Mouse (Mus musculus): Measurements from ENCODE around the gene Erich6. TPM values are rescaled to one million over a fixed set of nuclear protein-coding genes. Genes with fewer than 3 reads are reported as not detected.
"Not testable (repeated sequence)": the region's sequence is repeated elsewhere in the genome, so short reads cannot be mapped to it uniquely, and the experiment has no call there.

Erich6 gene
- total RNA-seq, 1 experiment from 2014 or later = not detected

DNA sequence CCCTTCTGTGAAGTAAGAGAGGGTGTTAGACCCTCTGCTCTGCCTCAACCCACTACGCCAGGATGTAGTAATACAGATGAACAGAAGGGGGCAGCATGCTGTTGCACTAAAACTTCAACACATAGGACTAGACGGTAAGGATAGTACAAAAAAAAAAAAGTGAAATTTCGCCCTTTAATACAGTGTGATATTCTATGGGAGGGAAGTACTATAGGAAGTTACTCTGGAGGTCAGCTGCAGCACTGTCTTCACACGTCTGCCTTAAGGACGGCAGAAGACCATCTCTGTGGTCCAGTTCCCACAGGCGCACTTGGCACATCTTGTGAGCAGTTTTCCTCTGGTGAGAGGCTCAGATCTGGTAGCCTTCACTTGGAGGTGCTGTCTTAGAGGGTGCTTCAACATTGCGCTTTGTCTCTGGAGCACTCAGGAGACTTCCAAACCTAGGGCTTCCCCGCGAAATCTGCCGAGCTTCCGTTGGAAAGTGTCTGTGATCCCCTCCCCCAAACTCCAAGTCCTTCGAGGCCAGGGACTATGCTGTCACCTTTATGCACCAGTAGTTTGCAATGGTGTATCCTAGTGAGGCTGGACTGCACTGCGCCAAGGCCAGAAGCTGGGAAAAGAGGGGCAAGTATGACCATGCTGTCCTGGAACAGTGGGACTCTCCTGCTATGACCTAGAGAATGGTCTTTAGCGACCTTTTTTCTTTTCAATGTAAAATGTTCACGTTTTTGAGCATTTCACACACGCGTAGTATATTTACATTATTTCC lies 18.5 kb upstream of the Erich6 start:
- peak; percentile 78 to 80 for ATAC-seq (replicated peaks in 1 of 2; ENCODE audit: insufficient read depth in 1 of 2, low FRiP score in 2 of 2, low TSS enrichment in 1 of 2, low read depth in 1 of 2, poor library complexity in 2 of 2, severe bottlenecking in 2 of 2)

DNA sequence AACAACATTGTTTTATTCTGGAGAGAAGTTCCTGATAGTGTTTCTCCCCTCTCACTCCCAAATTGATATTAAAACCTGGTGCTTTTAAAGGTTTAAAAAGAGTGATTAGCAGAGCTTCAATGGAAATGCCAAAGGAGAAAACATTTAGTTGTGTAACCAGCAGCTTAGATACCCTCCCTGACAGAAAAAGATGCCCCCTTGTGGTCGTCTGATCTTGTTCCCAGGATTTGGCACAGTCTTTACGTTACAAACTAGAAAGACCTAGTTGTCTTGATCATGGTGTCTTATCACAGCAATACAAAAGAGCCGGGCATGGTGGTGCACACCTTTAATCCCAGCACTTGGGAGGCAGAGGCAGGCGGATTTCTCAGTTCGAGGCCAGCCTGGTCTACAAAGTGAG lies 16.9 kb upstream of the Erich6 start:
- ATAC-seq (replicated peaks in 1 of 2; ENCODE audit: insufficient read depth in 1 of 2, low FRiP score in 2 of 2, low TSS enrichment in 1 of 2, low read depth in 1 of 2, poor library complexity in 2 of 2, severe bottlenecking in 2 of 2) = no peak

DNA sequence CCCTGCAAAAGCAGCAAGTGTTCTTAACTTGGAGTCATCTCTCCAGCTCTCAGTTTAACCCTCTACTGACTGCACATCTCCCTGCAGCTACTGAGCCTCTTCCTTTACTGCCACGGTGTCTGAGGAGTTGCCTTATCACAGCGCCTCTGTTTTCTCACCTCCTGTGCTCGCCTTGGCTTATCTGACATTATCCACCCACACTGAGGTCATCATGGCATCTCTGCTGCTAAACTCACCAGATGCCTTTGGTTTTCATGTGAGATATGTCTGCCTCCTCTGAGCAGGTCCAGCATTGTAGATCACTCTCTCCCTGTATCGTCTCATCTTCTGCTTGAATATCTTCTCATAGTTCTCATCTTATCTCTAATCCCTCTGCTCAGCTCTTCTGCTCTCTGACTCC lies 13.3 kb upstream of the Erich6 start:
- no peak for ATAC-seq (replicated peaks in 1 of 2; ENCODE audit: insufficient read depth in 1 of 2, low FRiP score in 2 of 2, low TSS enrichment in 1 of 2, low read depth in 1 of 2, poor library complexity in 2 of 2, severe bottlenecking in 2 of 2)

DNA sequence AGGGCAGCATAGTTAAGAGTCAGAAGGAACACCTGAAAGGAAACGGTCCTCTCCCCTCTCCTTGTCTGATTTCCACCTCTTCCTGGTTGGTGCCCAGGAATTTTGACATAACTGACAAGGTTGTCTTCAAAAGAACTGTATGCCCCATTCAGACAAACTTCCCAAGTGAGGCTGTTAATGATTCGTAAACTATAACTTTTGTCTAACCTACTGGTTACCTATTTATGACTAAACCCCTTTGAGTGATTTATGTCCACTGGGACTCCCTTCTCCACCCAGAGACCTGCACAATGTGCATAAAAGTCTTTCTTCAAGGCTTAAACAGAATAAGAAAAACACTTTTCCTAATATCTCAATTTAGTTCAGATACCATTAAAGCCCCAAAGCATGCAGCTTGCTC lies 10.2 kb upstream of the Erich6 start:
- ATAC-seq (replicated peaks in 1 of 2; ENCODE audit: insufficient read depth in 1 of 2, low FRiP score in 2 of 2, low TSS enrichment in 1 of 2, low read depth in 1 of 2, poor library complexity in 2 of 2, severe bottlenecking in 2 of 2) = no peak

DNA sequence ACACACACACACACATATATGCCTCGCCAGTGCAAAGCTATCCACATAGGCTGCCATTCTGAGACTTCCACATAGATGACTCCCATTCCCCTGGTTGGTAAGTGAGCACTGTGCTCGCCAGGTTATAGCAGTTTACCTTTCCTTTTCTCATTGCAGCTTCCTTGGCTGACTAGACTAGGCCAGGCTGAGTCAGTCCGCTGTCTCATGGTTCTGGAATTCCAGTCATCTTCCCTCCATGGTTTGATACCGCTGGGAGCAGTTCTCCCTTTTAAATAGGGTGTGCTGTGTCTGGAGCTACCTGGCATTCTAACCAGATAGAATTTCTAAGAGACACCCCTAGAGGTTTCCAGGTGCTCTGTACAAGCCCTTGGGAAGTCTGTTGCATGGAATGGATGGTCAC lies 9.2 kb upstream of the Erich6 start:
- ATAC-seq (replicated peaks in 1 of 2; ENCODE audit: insufficient read depth in 1 of 2, low FRiP score in 2 of 2, low TSS enrichment in 1 of 2, low read depth in 1 of 2, poor library complexity in 2 of 2, severe bottlenecking in 2 of 2) = no peak

DNA sequence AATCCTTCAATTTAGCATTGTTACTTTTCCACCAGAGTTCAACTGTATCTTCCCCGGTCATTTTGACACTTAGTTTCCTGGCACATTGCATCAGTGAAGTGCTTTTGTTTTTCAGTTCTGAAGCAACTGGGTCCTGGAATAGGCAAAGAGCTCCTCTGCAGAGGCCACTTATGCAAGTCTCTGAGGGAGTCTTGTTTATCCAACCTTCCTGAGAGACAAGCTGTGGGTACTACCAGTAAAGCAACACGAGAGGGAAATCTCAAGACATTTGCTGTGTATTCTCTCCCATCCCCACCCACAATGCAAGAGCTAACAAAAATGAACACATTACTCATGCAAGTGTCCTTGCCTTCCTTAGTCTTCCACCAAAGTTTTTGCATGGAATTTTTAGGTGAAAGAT lies 5.3 kb downstream of the Erich6 start:
- no peak for ATAC-seq (replicated peaks in 1 of 2; ENCODE audit: insufficient read depth in 1 of 2, low FRiP score in 2 of 2, low TSS enrichment in 1 of 2, low read depth in 1 of 2, poor library complexity in 2 of 2, severe bottlenecking in 2 of 2)

DNA sequence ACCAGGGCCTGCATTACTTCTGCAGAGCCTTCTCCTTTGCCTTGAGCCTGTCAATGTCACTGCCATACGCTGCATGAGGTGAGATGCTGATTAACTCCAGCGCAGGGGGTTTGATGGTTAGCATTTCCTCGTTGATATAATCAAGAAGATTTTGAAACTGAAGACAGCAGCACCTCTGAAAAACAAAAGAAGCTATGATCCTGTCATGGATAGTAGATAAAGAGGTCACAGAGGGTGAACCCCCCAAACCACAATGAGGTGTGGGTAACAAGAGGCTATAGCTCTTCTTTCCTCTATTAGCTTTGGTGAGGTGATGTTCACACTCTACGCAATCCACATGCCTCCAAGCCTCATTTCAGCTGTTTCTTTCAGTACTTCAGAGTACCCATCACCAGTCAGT lies 12.0 kb downstream of the Erich6 start:
- ATAC-seq (replicated peaks in 1 of 2; ENCODE audit: insufficient read depth in 1 of 2, low FRiP score in 2 of 2, low TSS enrichment in 1 of 2, low read depth in 1 of 2, poor library complexity in 2 of 2, severe bottlenecking in 2 of 2) = no peak

DNA sequence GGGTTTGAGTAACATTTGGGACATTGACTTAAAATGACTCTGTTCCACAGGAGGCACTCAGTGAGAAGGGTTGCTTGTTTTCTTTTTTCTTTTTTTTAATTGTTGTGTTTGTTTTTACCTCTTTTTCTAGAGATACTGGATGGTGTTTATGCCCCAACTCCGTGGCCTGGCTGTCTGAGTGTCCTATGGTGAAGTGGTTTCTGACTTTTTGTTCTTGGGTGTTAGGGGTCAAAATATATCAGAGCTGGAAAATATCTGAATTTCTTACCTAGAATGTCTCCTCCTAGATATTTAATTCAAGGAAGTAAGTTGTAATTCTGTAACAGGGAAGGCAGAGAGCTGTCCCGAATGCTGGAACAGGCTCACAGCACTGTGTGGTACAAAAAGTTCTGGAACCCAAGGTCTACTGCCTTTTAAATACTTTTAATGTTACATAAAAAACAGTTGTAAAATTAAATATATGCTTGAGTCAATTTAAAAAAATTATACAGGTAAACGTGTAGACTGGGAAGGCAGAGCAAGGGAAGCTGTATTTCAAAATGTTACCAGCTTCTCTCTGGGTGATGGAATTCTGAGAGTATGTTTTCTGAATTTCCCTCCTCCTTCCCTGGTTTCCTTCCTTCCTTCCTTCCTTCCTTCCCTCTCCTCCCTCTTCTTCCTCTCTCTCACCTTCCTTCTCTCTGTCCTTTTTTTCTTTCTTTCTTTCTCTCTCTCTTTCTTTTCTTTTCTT lies 14.2 kb downstream of the Erich6 start:
- ATAC-seq (replicated peaks in 1 of 2; ENCODE audit: insufficient read depth in 1 of 2, low FRiP score in 2 of 2, low TSS enrichment in 1 of 2, low read depth in 1 of 2, poor library complexity in 2 of 2, severe bottlenecking in 2 of 2) = no peak

DNA sequence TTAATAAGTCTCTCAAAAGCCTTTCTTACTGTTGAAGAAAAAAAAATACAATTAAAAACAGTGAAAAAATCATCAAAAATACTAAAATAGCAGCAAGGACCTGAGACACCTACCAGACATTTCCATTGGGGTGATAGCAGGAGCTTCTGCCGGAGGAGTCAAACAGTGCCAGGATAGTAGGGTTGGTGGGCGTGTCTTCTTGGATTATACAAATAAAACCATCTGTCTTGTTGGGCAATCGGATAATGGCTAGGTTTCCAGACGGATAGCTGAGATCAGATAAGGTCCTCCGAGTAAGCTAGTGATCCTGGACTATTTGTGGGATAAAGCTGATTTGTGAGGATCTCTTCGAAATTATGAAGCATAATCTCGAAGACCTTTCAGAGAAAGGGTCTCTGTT lies 15.9 kb downstream of the Erich6 start:
- ATAC-seq (replicated peaks in 1 of 2; ENCODE audit: insufficient read depth in 1 of 2, low FRiP score in 2 of 2, low TSS enrichment in 1 of 2, low read depth in 1 of 2, poor library complexity in 2 of 2, severe bottlenecking in 2 of 2) = no peak

DNA sequence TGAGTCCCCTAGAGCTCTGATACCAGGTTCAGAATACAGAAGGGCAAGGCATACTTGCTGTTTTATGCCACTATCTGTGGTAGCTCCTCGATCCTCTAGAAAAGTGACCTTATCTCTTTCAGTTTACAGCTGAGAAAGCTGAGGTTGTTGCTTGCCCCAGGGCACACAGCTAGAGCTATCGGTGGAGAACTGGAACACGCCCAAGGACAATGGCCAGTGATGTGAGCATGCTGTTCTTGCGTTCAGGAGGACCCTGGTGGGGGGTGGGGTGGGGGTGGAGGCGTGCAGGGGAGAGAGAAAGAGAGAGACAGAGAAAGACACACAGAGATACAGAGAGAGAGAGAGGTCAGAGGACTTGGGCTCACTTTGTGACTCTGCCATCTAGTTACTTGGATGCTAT lies 27.0 kb downstream of the Erich6 start:
- ATAC-seq (replicated peaks in 1 of 2; ENCODE audit: insufficient read depth in 1 of 2, low FRiP score in 2 of 2, low TSS enrichment in 1 of 2, low read depth in 1 of 2, poor library complexity in 2 of 2, severe bottlenecking in 2 of 2) = no peak

DNA sequence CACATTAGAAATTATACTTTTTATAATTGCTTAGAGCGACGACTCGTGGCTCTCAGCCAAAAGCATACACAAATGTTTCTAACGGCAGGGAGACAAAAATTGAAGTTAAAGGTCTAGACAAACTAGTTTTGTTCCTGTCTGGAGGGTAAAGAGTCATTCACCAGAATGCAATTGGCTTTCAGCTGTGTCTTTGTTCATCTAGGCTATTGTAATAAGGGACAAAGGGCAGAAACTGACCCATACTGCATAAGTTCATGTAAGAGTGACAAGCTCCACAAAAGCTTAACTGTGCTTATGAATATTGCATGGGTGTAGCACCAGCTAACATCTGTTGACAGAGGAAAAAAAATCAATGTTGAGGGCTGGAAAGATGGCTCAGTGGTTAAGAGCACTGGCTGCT lies 28.5 kb downstream of the Erich6 start:
- ATAC-seq (replicated peaks in 1 of 2; ENCODE audit: insufficient read depth in 1 of 2, low FRiP score in 2 of 2, low TSS enrichment in 1 of 2, low read depth in 1 of 2, poor library complexity in 2 of 2, severe bottlenecking in 2 of 2) = no peak

DNA sequence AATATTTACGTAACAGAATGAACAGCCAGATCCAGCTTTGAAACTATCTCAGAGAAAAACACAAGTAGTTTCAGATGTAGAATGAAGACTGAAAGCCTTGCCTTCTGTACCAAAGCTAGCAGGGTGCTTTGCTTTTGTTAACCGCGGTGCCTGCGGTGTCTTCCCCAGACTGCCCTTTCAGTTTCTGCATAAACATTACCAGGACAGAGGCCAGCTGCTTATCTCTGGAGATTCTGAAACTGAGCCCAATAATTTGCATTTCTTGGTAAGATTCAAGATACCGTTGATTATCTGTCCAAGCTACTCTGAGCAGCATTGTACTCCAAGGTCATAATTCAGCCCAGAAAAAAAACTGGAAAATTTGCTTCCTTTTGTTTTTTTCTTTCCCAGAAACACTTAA lies 43.4 kb downstream of the Erich6 start:
- no peak for ATAC-seq (replicated peaks in 1 of 2; ENCODE audit: insufficient read depth in 1 of 2, low FRiP score in 2 of 2, low TSS enrichment in 1 of 2, low read depth in 1 of 2, poor library complexity in 2 of 2, severe bottlenecking in 2 of 2)

DNA sequence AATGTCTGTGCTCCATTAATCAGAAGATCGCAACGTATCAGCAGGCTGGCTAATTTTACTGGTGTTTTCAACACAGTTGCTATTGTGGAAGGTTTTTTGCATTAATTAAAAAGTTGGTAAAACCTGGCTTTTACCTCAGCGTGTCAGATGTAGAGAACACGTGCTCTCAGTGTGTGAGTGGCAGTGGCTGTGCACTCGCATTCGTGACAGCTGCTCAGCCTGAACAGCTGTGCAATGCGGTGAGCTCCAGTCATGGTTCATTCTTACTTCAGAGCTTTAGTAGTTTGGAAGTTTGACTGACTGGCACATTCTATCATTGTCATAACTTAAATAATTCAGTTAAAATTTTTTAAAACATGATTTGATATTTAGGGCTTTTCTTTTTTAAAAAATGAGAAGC lies 44.3 kb downstream of the Erich6 start:
- not testable (repeated sequence) for ATAC-seq (replicated peaks in 1 of 2; ENCODE audit: insufficient read depth in 1 of 2, low FRiP score in 2 of 2, low TSS enrichment in 1 of 2, low read depth in 1 of 2, poor library complexity in 2 of 2, severe bottlenecking in 2 of 2)

DNA sequence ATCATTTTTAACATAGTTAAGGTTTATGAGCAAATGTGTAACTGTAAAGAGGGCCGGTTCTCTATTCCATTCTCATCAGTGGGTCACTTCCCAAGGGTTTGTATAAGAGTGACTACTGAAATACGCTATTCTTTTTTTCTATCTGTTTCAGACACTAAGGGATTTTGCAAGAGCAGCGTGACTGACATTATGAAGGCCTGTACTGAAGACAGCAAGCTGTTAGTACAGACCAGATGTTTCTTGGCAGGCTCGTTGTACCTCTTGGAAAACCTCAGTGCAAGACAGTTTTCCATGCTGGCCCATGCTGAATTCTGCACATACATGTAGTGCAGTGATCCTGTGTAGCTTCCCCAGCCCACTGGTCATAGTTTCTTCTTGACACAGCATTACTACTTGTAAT lies 46.5 kb downstream of the Erich6 start:
- not testable (repeated sequence) for ATAC-seq (replicated peaks in 1 of 2; ENCODE audit: insufficient read depth in 1 of 2, low FRiP score in 2 of 2, low TSS enrichment in 1 of 2, low read depth in 1 of 2, poor library complexity in 2 of 2, severe bottlenecking in 2 of 2)

DNA sequence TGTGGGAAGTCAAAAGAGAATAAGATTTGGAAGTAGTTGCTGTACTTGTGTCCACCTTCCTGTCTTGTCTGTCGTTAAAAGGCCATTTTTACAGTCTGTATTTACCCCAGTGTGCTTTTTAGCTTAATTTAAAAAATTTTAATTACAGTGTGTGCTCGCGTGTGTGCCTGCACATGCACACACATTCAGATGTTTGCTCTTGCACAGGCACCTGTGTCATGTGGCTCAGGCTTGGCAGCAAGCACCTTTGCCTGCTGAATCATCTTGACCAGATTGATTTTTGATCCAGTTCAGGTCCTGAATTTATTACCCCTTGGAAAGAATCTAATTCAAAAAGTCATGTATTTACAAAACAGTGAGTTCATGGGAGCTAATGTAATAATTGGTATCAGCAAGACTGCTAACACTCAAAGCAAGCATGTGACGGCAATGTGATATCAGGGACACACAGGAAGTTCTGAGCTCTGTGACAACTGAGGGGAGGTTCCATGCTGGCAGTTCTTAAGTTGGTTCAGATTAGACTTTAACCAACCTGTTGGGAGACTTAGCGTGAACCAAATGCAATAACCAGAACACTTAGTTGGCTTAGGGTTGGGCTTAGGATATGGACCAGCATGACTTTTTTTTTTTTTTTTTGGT lies 54.1 kb downstream of the Erich6 start:
- ATAC-seq (replicated peaks in 1 of 2; ENCODE audit: insufficient read depth in 1 of 2, low FRiP score in 2 of 2, low TSS enrichment in 1 of 2, low read depth in 1 of 2, poor library complexity in 2 of 2, severe bottlenecking in 2 of 2) = peak in 1 of 2 experiments; percentile 30; a peak in 1 of 4 replicates

DNA sequence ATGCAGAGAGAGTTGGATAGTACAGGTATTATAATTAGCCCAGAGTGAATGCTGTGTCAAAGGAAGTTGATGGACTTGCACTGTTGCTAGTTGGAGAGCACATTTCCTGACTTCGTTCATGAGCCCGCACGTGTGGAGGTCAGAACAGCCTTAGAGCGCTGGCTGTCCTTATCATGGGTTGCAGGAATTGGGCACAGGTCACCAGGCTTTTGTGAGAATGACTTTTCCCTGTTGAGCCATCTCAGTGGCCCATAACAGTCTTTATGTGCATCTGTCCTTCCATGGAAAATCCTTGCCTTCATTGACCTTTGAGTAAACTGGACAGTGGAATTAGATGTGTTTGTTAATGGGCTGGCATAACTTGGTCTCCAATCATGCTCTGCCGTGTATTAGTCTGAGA lies 54.7 kb downstream of the Erich6 start:
- peak in 1 of 2 experiments; percentile 30; a peak in 1 of 4 replicates for ATAC-seq (replicated peaks in 1 of 2; ENCODE audit: insufficient read depth in 1 of 2, low FRiP score in 2 of 2, low TSS enrichment in 1 of 2, low read depth in 1 of 2, poor library complexity in 2 of 2, severe bottlenecking in 2 of 2)

DNA sequence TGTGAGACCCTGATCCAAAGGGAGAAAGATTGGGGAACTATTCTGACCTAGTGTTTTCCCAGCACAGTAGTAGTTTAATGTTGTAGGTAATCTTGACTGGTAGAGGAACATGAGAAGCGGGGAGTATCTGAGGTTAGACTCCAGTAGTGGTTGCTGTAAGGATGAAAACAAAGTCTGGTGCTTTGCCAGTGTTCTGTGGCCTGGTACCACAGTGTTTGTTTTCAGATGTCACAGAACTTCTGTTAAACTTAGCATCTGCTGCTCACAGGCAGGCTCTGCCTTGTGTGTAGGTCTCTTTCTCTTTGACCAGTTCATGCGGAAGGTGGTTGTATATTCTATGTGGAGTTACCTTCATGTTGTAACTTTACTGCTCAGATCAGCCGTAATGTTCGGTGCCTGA lies 55.5 kb downstream of the Erich6 start:
- ATAC-seq (replicated peaks in 1 of 2; ENCODE audit: insufficient read depth in 1 of 2, low FRiP score in 2 of 2, low TSS enrichment in 1 of 2, low read depth in 1 of 2, poor library complexity in 2 of 2, severe bottlenecking in 2 of 2) = peak; percentile 51 to 61; a peak in 3 of 4 replicates

DNA sequence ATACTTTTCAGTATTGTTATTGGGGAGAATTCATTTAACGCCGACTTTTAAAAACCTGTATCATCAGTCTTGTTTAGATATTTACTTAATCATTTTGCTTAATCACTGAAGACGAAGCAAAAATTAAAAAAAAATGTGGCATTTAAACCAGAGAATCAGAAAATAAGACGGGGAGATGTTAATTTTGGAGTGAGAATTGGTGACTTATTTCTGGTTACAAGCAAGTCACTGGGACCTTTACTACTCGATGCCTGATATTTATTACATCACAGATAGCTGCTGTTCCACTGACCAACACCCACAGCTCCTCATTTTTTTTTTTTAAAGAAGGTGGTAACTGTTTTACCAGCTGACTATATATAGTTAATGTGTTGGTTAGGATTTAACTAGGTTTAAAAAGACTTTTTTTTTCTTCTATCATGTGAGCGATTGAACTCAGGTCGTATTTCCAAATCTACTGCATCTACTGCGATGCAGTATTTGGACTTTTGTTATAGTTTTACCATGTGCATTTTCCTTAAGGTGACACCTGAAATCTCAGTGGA lies 59.4 kb downstream of the Erich6 start:
- no peak for ATAC-seq (replicated peaks in 1 of 2; ENCODE audit: insufficient read depth in 1 of 2, low FRiP score in 2 of 2, low TSS enrichment in 1 of 2, low read depth in 1 of 2, poor library complexity in 2 of 2, severe bottlenecking in 2 of 2)

Measured in hematopoietic stem cell, adult 5-6 weeks (primary cell).